Mouse (Mus musculus) MN1 (cell line): ENCODE data around the gene Aknad1.

Source experiments
- DNase-seq: peaks from one replicate; pipeline ENCODE4 v3.0.0-alpha.2; 2016; ENCODE audit warnings: low spot score

Aknad1 gene

DNA sequence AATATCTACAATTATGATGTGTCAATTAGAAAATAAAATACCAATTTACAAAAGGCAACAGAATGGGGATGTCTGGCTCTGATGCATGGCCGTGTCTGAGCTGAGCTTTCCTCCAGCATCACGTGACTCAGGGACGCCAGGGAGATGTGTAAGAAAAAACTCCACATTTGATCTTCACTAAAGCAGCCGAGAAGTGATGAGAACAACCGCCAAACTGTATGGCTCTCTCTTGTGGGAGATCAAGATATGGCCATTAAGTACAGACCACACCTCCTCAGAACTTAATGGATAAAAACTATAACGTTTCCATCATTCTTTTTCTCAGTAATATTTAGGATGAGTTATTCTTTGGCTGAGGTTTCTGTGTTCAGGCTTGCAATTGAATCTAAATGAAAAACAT lies 11.6 kb downstream of the Aknad1 start:
- no peak for DNase-seq

DNA sequence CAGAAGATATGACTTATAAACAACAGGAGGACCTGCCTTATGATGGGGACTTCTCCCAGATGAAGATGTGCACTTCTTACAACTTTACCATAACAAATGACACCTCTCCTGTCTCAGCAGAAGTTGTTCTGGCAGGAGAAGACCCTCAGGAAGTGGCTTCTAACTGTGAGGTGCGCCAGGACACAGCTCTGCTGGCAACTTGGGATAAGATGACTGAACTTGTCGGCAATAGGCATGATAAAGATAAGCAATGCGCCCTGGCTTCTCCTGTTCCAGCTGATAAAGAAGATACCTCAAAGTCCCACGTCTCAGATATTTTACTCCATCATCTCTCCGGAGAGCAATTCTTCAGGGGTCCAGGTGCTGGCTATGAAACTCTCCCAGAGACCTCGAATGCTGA lies 12.2 kb downstream of the Aknad1 start:
- DNase-seq: no peak

DNA sequence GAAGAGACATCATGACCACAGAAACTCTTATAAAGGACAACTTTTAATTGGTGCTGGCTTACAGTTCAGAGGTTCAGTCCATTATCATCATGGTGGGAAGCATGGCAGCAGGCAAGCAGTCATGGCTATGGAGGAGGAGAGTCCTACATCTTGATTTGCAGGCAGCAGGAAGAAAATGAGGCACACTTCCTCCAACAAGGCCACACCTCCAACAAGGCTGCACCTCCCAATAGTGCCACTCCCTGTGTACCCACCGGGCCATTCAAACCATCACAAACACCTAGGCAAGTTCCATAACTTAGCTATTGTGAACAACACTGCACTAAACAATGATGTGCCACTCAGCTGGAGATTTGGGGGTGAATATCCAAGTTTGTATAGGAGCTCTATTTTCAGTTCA lies 15.1 kb downstream of the Aknad1 start:
- DNase-seq: no peak

DNA sequence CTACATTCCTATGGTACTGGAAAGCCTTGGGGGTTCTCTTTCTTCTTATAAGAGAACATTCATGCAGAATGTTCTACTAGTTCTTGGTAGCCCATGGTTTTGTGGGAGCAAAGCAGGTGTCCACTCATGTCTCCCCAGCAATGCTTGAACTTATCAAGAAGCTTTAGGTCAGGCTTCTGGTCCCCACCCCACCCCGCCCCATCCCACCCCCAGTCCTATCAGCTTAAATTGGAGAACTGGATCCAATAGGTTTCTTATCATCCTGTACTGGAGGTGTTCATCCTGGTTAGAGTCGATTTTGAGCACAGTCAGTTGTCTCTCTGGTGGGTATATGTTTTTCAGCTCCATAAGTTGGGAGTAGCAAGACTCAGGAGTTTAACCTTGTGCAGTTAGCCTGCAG lies 16.1 kb downstream of the Aknad1 start:
- DNase-seq: no peak

DNA sequence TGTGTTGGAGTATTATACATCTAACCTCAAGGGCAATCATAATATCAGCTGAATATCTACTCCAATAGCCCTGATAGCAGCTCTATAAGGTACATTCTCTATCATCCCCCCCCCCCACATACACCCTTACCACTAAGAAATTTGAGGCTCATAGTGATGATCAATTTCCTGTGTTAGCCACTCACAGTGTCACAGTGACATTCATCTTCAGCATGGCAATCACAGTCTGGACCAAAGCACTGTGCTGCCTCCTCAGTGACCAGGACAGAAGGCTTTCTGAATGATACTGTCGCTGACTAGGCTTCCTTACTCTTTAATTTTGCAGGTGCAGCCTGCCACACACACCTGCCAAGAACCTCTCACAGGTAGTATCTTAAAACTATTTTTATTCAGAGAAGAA lies 16.7 kb downstream of the Aknad1 start:
- no peak for DNase-seq

DNA sequence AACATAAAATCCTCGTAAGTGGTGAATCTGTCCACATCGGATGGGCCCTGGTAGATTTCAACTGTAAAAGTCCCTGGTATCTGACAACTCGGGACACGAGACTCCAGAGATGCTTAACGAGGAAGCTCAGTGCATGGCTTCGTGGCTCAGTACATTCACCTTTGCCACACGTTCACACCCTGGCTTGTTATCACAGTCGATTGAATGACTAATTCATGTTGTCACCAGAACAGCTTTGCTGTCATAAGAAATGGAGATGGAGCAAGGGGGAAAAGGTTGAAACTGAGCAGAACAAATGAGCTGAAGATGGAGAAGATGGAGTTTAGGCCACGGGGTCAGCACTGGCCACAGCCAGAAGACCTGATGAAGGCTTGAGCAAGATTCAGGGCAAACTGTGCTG lies 18.1 kb downstream of the Aknad1 start:
- DNase-seq: no peak

DNA sequence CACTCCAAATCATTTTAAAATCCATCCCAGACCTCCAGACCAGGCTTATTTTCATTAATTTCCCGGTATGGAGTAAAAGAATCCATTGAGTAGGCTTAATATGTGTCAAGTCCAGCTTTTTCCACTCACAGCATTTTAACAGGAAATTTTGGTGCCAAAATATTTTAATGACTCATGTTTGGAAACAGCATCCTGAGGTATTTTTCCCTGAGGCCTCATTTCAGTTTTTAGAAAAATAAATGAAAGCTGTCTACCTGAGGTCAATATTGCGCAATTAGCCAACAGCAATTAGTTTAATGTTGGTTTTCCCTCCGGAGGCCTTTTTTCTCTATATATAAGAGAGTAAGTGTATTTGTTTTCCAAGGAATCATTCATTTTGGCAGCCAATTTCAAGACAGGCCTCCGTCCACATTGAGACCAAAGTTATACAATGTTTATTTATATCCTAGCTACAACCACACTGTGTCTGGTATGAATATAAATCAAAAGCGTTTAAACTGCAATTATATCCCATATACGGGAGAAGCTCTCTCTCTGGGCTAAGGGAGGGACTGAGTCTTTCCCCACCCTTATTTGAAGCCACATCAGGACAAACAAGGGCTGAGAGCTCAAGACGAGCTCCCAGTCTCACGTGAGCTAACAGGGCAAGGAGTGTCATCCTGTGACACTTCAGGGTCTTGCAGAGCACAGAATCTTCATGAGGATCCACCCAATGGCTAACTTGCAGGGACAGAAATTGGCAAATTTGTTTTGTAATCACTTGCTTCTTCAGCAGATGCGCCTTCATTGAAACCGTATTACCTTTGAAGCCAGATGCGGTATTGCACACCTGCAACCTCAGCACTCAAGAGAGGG lies 20.3 kb downstream of the Aknad1 start:
- DNase-seq: no peak

DNA sequence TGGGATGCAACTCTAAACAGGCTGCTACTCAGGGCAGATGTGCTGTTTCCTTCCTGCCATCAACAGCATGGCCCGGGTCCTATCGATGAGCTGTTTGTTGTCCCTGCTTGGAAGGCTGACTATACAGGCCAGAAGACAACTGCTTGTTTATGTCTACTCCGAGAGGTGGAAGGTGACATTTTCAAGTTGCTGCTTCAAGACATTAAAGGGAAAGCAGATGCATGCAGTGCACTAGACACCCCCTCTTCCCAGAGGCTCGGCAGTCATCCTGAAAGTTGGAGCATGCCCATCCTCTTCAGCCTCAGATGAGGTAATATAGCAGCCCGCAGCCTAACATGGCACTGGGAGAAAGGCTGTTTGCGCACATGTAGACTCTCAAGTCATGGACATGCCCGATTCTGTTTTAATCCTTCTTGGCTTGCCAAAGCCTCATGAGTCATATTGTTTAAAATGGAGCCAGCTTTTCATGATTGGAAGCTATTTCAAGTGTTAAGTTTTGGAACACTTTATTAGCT lies 23.2 kb downstream of the Aknad1 start:
- no peak for DNase-seq

DNA sequence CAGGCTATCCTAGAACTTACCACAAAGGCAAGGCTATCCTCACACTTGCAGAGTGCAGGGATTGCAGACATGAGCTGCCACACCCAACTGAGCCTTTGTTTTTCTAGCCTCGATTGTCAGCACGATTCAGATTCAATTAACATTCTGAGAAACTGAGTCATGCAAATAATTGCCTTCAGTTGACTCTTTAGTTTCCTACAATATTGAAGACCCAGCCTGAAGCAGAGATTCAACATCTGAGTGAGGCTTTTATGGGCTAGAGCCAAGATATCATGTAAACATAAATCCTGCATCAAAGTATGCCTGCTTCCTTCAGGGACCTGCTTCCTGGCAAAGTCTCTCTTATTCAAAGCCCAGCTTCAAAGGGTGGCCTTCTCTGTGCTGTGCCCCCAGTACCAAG lies 24.2 kb downstream of the Aknad1 start:
- DNase-seq: no peak

DNA sequence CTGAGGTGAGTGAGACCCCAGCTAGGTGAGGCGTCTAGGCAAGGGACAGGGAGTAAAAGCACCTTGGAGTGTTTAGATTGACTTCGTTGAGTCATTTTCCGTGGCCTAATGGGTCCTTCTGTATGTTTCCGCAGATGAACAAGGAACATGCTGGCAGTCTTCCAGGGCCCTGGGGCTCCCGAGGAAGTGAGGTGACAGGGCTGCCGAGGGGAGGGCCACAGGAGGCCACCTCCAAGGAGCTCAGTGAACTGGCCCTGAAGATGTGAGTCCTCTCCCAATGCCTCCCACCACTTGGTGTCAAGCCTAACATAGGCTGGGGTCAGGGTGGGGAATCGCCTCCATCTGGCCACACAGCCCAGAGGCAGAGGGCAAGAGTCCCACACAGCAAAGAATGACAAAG lies 25.5 kb downstream of the Aknad1 start:
- DNase-seq: no peak

DNA sequence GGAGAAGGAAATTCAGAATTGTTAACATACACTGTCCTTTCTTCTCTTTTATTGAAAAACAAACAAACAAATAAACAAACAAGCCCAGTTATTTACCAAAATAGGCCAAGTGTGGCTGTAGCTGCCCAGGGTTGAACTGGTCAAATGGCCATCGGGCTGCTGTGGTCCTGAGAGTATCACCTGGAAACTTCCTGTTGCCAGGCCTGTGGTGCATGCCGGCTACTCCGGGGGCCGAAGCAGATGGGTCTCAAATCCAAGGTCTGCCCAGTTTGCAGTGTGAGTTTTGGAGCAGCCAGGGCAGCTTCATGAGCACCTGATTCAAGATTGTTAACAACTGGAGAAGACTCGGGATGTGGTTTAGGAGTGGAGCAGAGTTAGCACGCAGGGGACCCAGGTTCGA lies 26.0 kb downstream of the Aknad1 start:
- no peak for DNase-seq

DNA sequence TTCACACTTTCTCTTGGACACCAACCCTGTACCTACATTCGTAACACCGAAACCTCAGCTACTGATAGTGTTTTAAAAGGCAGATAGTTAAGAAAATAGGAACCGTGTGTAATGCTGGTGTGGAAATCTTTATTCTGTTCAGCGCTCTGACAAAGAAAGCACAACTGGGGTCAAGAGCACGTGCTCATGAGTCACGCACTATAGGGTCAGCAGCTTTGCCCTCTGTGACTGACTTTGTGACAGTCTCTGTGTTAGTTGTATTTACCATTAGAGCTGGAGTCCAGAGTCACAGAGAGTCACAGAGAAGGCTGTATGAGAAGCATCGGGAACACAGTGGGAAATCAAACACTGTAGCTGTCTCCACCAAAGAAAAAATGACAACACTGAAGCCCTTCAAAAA lies 27.5 kb downstream of the Aknad1 start:
- no peak for DNase-seq

DNA sequence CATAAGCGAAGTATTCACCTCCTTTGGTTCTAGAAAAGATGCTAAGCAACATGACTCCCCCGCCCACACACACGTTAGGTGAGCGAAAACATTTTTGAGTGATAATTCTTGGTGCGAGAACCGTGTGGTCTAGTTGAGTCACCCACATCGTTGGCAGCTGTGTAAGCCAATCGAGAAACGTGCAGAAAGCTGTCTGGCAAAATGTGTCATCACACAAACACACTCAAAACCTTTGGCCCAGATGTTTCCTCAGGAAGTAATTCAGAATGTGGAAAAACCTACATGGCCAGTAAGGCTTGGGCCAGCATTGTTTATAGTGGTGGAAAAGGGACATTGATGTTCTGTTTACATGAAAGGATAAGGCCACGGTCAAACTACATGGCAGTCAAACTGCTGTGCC lies 28.0 kb downstream of the Aknad1 start:
- DNase-seq: no peak

DNA sequence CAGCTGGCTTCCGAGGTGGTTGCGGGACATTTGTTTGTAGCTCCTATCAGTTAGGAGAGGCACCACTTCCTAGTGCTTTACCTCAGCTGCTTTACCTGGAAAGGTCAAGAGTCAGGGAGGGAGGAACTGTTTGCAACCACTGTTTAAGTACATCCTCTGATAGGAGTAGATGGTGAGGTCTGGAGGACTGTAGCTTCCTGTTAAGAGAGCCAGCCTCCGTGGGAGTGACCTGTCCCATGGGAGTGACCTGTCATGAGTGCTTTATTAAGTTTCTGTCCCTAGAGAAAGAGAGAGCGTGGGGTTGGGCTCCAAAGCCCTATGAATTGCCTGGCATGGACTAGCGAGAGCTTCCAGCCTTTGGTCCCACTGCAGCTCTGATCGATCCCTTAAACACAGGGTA lies 30.1 kb downstream of the Aknad1 start:
- peak; percentile 32 for DNase-seq

DNA sequence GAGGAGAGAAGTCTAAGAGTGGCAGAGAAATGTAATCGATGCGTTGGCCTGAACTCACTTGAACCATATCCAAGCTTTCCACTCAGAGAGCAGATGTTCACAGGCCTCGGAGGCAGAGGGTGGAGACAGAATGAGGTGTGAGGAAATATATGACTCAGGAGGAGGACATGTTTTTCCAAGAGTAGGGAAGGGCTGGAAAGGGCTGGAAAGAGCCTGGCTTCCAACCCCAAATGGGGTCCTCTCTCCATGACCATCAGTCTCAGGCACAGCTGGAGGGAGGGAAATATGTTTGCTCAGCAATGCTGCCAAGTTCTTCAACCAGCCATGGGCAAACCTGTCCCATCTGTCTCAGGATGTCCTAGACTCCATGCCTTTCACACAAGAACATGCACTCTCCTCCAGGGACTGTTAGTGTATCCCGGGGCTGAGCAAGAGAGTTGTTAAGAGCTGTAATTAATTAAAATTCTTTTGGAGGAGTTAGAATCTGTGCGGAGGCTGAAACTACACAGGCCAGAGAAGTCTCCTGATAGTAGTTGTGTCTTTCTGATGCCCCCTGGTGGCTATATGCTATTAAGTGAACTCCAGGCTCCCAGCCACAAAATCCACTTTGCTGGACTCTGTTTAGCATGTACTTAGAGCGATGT lies 31.4 kb downstream of the Aknad1 start:
- peak; percentile 81 for DNase-seq

DNA sequence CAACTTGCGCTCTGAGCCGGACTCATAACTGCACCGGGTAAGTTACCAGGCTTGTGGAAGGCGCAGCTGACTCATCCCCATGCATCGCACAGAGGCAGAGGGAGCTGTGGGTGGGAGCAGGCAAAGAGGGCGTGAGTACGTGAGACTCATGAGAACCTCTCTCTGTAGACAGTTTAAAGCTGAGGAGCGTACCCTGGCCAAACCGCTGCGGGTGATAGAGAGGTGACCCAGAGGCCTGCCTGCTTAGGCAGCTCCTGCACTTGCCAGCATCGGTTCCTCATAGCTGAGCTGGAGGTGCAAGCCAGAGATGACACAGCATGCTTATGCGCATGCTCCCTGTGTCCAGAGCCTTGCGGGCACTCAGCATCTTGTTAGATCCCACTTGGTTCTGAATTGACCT lies 32.8 kb downstream of the Aknad1 start:
- DNase-seq: peak; percentile 85

DNA sequence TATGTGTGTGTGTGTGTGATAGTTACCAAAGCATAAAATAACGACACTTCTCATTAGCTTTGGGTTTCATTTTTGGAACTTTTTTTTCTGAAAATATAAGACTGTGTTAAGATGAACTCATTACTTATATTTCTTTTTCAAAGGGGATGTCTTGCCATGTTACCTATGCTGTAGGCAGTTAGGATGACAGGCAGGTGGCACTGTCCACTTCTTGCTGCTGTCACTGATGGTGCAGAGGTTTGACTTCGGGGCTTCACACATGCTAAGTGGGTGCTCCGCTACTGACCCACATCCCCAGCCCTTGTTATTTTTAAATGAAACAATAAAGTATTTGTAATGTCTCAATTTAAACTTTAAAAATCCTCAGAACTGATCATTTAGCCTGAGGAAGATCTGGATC lies 33.4 kb downstream of the Aknad1 start:
- peak; percentile 29 for DNase-seq

DNA sequence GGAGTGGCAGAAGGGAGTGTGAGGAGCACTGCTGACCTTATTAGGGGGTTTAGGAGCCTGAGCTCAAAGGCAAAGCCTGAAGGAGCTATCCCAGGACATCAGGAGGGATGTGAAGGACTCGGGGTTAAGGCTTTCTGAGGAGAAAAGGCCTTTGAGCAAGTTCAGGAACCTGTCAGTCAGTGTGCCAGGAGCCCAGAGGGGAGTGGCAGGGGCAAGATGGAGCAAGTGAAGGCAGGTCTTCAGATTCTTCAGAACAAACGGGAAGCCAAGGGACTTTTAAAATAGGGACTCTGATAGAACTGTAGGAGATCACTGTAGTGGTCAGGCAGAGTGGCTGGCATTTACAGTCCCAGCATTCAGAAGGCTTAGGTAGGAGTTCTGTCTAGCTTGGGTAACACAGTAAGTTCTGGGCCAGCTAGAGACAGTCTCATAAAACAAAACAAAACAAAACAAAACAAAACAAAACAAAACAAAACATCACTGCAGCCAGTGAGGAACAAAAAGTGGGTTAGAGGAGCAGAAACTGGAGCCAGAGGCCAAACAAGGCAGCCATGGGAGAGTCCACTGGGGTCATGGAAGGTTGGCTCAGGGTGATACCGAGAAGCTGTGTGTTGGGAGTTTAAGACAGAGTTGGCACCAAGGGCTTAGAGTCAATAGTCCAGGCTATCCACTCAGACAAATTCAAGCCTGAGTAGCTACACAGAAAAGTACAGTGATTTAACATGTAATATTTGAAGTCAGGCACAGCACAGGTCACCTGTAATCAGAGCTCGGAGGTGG lies 39.5 kb downstream of the Aknad1 start:
- DNase-seq: no peak

DNA sequence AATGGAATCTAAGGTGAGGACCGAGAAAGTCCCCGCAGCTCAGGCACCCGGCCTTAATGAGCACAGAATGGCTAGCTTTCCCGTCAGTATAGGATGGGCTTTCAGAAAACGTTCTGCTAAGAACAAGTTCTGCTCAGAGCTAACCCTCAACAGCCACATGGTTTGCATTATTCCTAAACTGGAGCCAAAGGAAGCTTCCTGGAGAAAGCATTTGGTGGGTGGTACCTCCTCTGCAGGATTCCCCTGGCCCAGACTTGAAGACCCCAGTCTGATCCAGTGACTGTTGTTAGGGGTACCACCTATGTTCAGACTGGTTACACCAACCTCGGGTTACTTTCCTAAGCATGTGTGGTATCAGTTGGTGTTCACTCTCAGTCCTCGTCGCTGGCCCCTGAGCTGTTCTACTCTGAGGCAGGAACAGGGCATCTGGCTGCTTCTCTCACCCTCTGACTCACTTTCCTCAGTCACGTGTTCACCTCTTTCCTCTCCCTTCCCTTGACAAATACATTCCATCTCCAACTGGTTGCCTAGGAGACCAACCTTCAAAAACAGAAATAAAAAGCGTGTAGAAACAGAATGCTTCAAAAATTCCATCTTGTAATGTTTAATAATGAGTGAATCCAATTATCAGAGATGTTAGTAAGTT lies 41.9 kb downstream of the Aknad1 start:
- DNase-seq: peak; percentile 65

DNA sequence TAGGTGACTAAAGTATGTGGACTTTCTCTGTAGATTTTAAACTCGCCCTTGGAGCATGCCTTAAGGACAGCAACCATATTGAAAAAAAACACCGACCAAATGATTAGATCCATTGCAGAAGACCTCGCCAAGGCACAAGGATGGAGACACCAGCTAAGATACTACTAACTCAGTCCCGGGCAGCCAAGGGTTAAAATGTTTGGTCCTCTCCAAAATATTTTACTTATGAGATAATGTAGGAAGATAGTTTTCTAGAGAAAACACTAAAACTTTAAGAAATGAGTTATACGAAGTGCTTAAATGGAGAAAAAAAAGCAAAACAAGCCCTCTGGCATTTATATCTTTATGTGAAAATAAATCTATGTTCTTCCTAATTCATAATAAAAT lies 42.4 kb downstream of the Aknad1 start:
- no peak for DNase-seq

DNA sequence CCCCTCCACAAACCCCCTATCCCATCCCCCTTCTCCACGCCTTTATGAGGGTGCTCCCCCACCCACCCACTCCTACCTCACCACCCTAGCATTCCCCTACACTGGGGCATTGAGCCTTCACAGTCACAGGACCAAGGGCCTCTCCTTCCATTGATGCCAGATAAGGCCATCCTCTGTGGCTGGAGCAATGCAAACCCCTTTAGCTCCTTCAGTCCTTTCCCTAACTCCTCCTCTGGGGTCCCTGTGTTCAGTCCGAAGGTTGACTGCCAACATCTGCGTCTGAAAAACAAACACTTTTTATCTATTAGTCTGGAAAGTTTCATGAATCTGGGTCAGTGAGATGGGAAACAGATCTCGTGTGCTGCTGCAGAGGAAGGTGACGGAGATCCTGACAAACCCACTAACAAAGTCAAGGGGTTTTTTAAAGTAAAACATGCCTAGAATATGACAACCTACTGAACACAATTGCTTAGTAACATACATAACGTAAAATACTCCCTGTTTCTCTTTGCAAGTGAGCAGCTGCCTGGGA lies 43.0 kb downstream of the Aknad1 start:
- DNase-seq: peak; percentile 15

DNA sequence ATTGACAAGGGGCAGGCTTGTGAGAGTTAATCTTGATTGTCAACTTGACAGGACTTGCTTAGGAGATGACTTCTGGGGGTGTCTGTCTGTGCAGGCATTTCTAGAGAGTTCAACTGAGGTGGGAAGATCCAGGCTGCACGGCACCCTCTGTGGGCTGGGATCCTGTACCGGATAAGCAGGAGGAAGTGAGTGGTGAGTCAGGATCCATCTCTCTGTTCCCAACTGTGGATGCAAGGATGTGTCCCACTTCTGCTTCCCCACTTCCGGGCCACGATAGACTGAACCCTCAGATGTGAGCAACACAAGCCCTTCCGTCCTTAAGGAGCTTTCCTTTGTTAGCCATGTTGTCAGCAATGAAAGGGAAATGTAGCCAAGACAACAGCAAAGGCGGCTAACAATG lies 47.1 kb downstream of the Aknad1 start:
- DNase-seq: no peak
